Mouse (Mus musculus) ES-Bruce4 (cell line): ENCODE data around the gene Olfr18. TPM values are rescaled to one million over a fixed set of nuclear protein-coding genes. Genes with fewer than 3 reads are reported as not detected.
"Not testable (repeated sequence)": the region's sequence is repeated elsewhere in the genome, so short reads cannot be mapped to it uniquely, and the experiment has no call there.

Experiments
- H3K27ac ChIP-seq: 2 replicates; pipeline ENCODE4 v1.5.1; 2012; ENCODE audit warnings: low read length, inconsistent platforms; ENCODE audit not compliant: insufficient read depth
- H3K27me3 ChIP-seq: 2 replicates; pipeline ENCODE4 v1.6.1; 2012; ENCODE audit warnings: mild to moderate bottlenecking, low read length, inconsistent platforms; ENCODE audit not compliant: control insufficient read depth, poor library complexity, insufficient read depth, severe bottlenecking
- H3K36me3 ChIP-seq: 2 replicates; pipeline ENCODE4 v1.6.1; 2012; ENCODE audit warnings: inconsistent platforms, mild to moderate bottlenecking, low read length, moderate library complexity; ENCODE audit not compliant: control insufficient read depth, poor library complexity, insufficient read depth, severe bottlenecking
- H3K4me1 ChIP-seq: one replicate; pipeline ENCODE4 v1.8.1; 2011; ENCODE audit warnings: low read length; ENCODE audit not compliant: control insufficient read depth, insufficient read depth
- H3K4me3 ChIP-seq: 2 replicates; pipeline ENCODE4 v1.5.1; 2011; ENCODE audit warnings: low read depth, mild to moderate bottlenecking, low read length
- H3K9ac ChIP-seq: 2 replicates; pipeline ENCODE4 v1.6.1; 2012; ENCODE audit warnings: low read depth, mild to moderate bottlenecking, inconsistent platforms; ENCODE audit not compliant: poor library complexity, severe bottlenecking
- H3K9me3 ChIP-seq: replicated peaks from 2 replicates; pipeline ENCODE4 v1.6.1; 2012; ENCODE audit warnings: mild to moderate bottlenecking, low read length, inconsistent platforms; ENCODE audit not compliant: control insufficient read depth, poor library complexity, insufficient read depth, severe bottlenecking
- CTCF ChIP-seq: IDR thresholded peaks from one replicate; pipeline ENCODE4 v1.8.1; 2011; ENCODE audit warnings: low read depth, low read length
- EP300 ChIP-seq: IDR thresholded peaks from 2 replicates; pipeline ENCODE4 v1.6.1; 2011; ENCODE audit warnings: low read depth, low read length; ENCODE audit not compliant: insufficient read depth
- POLR2A ChIP-seq: IDR thresholded peaks from one replicate; pipeline ENCODE4 v1.8.1; 2011; ENCODE audit warnings: low read length; ENCODE audit not compliant: insufficient read depth
- polyA plus RNA-seq: library from polyadenylated mRNA; stranded (reverse); fragments of >200 nt; gene quantifications from 2 replicates; pipeline ENCODE4 v1.2.4, GENCODE M21; 2011; ENCODE audit warnings: low read depth; ENCODE audit not compliant: missing spikeins, insufficient read depth, insufficient read length

Olfr18 gene
- polyA plus RNA-seq, 1 experiment, result not detected

- Histone ChIP-seq H3K27me3 (no peaks in the 10 kb centered on the region), H3K4me1 (no peaks in the 10 kb centered on the region), H3K36me3 (no peaks in the 10 kb centered on the region), H3K9me3 (no peaks in the 10 kb centered on the region), H3K27ac (no peak overlapping the region), H3K9ac (no peak overlapping the region), H3K4me3 (no peak overlapping the region)
- TF ChIP-seq CTCF (no peak), POLR2A (no peak), EP300 (no peak)
These were observed 12.6 kb upstream of the Olfr18 start for GRCm38 (mm10) chr9:20348501-20348900.

GRCm38 (mm10) chr9:20298232-20298631 lies 37.7 kb downstream of the Olfr18 start, which contains the start of gene Olfr873:
Gene Olfr873 (plus strand): TSS chr9:20298532.
- no peaks in the 10 kb centered on the region for H3K36me3 ChIP-seq
- H3K4me3 ChIP-seq, result no peak within 1 kb of the TSS
- H3K9me3 ChIP-seq, result no peaks in the 10 kb centered on the region
- no peaks in the 10 kb centered on the region for H3K27me3 ChIP-seq
- H3K27ac ChIP-seq, result no peak within 1 kb of the TSS
- TF ChIP-seq EP300, result no peak
- no peak for TF ChIP-seq POLR2A
- no peak for TF ChIP-seq CTCF
- H3K4me1 ChIP-seq, result no peaks in the 10 kb centered on the region
- H3K9ac ChIP-seq, result no peak within 1 kb of the TSS

GRCm38 (mm10) chr9:20295562-20295961 lies 40.3 kb downstream of the Olfr18 start:
- not testable (repeated sequence) for H3K27me3 ChIP-seq, H3K9ac ChIP-seq, H3K9me3 ChIP-seq, H3K4me3 ChIP-seq, H3K27ac ChIP-seq, H3K4me1 ChIP-seq, H3K36me3 ChIP-seq
- TF ChIP-seq EP300, result peak; percentile 75; the same call in 1 of the 2 replicates

GRCm38 (mm10) chr9:20282051-20282450 lies 53.8 kb downstream of the Olfr18 start, which contains the start of gene Olfr39:
Gene Olfr39 (plus strand): TSS chr9:20282351.
- Histone ChIP-seq H3K27ac (no peak within 1 kb of the TSS), H3K36me3 (no peaks in the 10 kb centered on the region), H3K27me3 (no peaks in the 10 kb centered on the region), H3K9me3 (no peaks in the 10 kb centered on the region), H3K4me3 (no peak within 1 kb of the TSS), H3K4me1 (no peaks in the 10 kb centered on the region), H3K9ac (no peak within 1 kb of the TSS)
- TF ChIP-seq POLR2A, result no peak
- no peak for TF ChIP-seq EP300
- TF ChIP-seq CTCF, result no peak

Other genes with a start within 250 kb of the Olfr18 start
- gene Olfr868, start 237.5 kb downstream of the Olfr18 start, polyA plus RNA-seq, result not detected in 2 replicates
- gene Olfr869, start 207.1 kb downstream of the Olfr18 start, polyA plus RNA-seq, result not detected in 2 replicates
- gene Olfr870, start 162.0 kb downstream of the Olfr18 start, polyA plus RNA-seq, result not detected in 2 replicates
- gene Olfr871, start 123.9 kb downstream of the Olfr18 start, polyA plus RNA-seq, result not detected in 2 replicates
- not detected in 2 replicates for gene Olfr872, start 99.0 kb downstream of the Olfr18 start, polyA plus RNA-seq
- gene Olfr39, start 53.7 kb downstream of the Olfr18 start, polyA plus RNA-seq, result not detected in 2 replicates
- 0.78 and 0.87 TPM in 2 replicates for gene Olfr873, start 37.6 kb downstream of the Olfr18 start, polyA plus RNA-seq
- gene Zfp560, start 49.1 kb upstream of the Olfr18 start, polyA plus RNA-seq, result 5.3 and 7.3 TPM in 2 replicates
- gene Zfp26, start 124.1 kb upstream of the Olfr18 start, polyA plus RNA-seq, result 28.6 and 30.7 TPM in 2 replicates
- 17.5 and 19.4 TPM in 2 replicates for gene Zfp426, start 156.7 kb upstream of the Olfr18 start, polyA plus RNA-seq
- gene Zfp266, start 185.3 kb upstream of the Olfr18 start, polyA plus RNA-seq, result 113 and 128 TPM in 2 replicates
- gene Zfp846, start 245.2 kb upstream of the Olfr18 start, polyA plus RNA-seq, result 6.6 and 8.7 TPM in 2 replicates